8 mouse cellular contexts compared by ENCODE assay signal in the genomic region with DNA sequence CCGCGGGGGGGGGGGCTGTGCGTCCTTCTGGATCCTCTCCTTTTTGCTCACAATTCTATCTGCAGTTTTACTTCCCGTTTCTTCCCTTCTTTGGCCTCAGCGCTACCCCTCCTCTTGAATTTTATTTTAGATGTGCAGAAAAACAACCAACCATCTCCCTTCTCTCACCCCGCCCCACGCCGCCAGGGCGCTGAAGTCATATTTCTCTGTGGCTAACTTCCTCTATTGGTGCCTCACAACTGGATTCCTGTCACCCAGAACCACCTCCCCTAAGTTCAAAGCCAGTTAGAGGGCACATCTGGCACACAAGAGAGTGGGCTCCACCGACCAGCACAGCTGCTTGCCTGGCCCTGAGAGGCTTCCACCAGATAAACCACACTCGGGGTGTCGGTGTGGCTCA. TPM values are rescaled to one million over a fixed set of nuclear protein-coding genes. Genes with fewer than 3 reads are reported as not detected.
DNase-seq lines count a peak whose midpoint lies in the region; ATAC-seq lines count a peak whose summit lies in the region.

No protein-coding gene starts in this region.

- H3K36me3 ChIP-seq in heart, embryonic 13.5 days: no peaks in the 10 kb centered on the region
- no peaks in the 10 kb centered on the region for H3K36me3 ChIP-seq in limb, embryonic 15.5 days
- no peaks in the 10 kb centered on the region for H3K36me3 ChIP-seq in neural tube, embryonic 15.5 days

- H3K27me3 ChIP-seq in heart, embryonic 13.5 days (replicated peaks): no peaks in the 10 kb centered on the region
- H3K27me3 ChIP-seq in limb, embryonic 15.5 days: no peaks in the 10 kb centered on the region
- H3K27me3 ChIP-seq in neural tube, embryonic 15.5 days (replicated peaks): no peaks in the 10 kb centered on the region

- 47% methylated on average over 8 of the region's 12 CpGs for WGBS in heart, embryonic 13.5 days
- 25% methylated on average over 11 of the region's 12 CpGs for WGBS in limb, embryonic 15.5 days
- WGBS in neural tube, embryonic 15.5 days: 54% methylated on average over 12 of the region's 12 CpGs

- peak overlapping the region; percentile 71 for H3K9ac ChIP-seq in heart, embryonic 13.5 days
- H3K9ac ChIP-seq in limb, embryonic 15.5 days: no peak overlapping the region
- H3K9ac ChIP-seq in neural tube, embryonic 15.5 days (replicated peaks): no peak overlapping the region

- peaks cover 42% of the 10 kb centered on the region for H3K4me1 ChIP-seq in heart, embryonic 13.5 days
- peaks cover 29% of the 10 kb centered on the region for H3K4me1 ChIP-seq in limb, embryonic 15.5 days
- H3K4me1 ChIP-seq in neural tube, embryonic 15.5 days: peaks cover 19% of the 10 kb centered on the region

- no peak for ATAC-seq in heart, embryonic 13.5 days (ENCODE audit: extremely low read depth, insufficient number of reproducible peaks, low FRiP score, low TSS enrichment)
- no peak for ATAC-seq in limb, embryonic 15.5 days (ENCODE audit: insufficient number of reproducible peaks, low FRiP score, low TSS enrichment, low read depth)
- no peak for ATAC-seq in neural tube, embryonic 15.5 days (ENCODE audit: low FRiP score)
- no peak for ATAC-seq in frontal cortex, adult (ENCODE audit: low TSS enrichment)

- H3K4me2 ChIP-seq in heart, embryonic 13.5 days: peak overlapping the region; percentile 64
- H3K4me2 ChIP-seq in limb, embryonic 15.5 days: peak overlapping the region; percentile 30; the same call in 1 of the 2 replicates
- H3K4me2 ChIP-seq in neural tube, embryonic 15.5 days: peak overlapping the region; percentile 38

- H3K27ac ChIP-seq in heart, embryonic 13.5 days (replicated peaks): peak overlapping the region; percentile 94
- peak overlapping the region; percentile 93 for H3K27ac ChIP-seq in limb, embryonic 15.5 days
- peak overlapping the region; percentile 69; the same call in 1 of the 2 replicates for H3K27ac ChIP-seq in neural tube, embryonic 15.5 days (replicated peaks)

- no peaks in the 10 kb centered on the region for H3K9me3 ChIP-seq in heart, embryonic 13.5 days
- no peaks in the 10 kb centered on the region for H3K9me3 ChIP-seq in limb, embryonic 15.5 days
- no peaks in the 10 kb centered on the region for H3K9me3 ChIP-seq in neural tube, embryonic 15.5 days (replicated peaks)

- no peak overlapping the region for H3K4me3 ChIP-seq in heart, embryonic 13.5 days
- H3K4me3 ChIP-seq in limb, embryonic 15.5 days: no peak overlapping the region
- no peak overlapping the region for H3K4me3 ChIP-seq in neural tube, embryonic 15.5 days (replicated peaks)

- peak; percentile 14 for DNase-seq in kidney, adult 18-20 months
- no peak for DNase-seq in kidney, postnatal 25 days
- DNase-seq in c-Kit-positive CD71-negative TER-119-negative erythroid progenitor cells, embryonic 14.5 days (ENCODE audit: low read depth): peak; percentile 74
- DNase-seq in cerebellum, postnatal 10 days: no peak

RNA-seq across cellular contexts. Expression of a gene that starts 16.5 kb away (rescaled TPM):
- not detected in 2 replicates for polyA plus RNA-seq in heart, embryonic 13.5 days (2015; fragmentation: Nextera tagmentation; extraction: Ambion mirVana)
- polyA plus RNA-seq in limb, embryonic 15.5 days (2015; fragmentation: Nextera tagmentation; extraction: Ambion mirVana): not detected in 2 replicates
- not detected in 2 replicates for polyA plus RNA-seq in neural tube, embryonic 15.5 days (2015; fragmentation: Nextera tagmentation; extraction: Ambion mirVana)

RNA-seq across cellular contexts. Expression of a gene that starts 22.8 kb away (rescaled TPM):
- 30.5 and 31.0 TPM in 2 replicates for polyA plus RNA-seq in heart, embryonic 13.5 days (2015; fragmentation: Nextera tagmentation; extraction: Ambion mirVana)
- polyA plus RNA-seq in limb, embryonic 15.5 days (2015; fragmentation: Nextera tagmentation; extraction: Ambion mirVana): 52.4 and 60.3 TPM in 2 replicates
- 27.7 and 35.3 TPM in 2 replicates for polyA plus RNA-seq in neural tube, embryonic 15.5 days (2015; fragmentation: Nextera tagmentation; extraction: Ambion mirVana)

Comparison
In these comparisons a context has a peak if more than half of its experiments do, and no peak if none do; other contexts are left out.
1. DNase-seq: peak in kidney, adult 18-20 months (single experiment) and c-Kit-positive CD71-negative TER-119-negative erythroid progenitor cells, embryonic 14.5 days (single experiment); none in kidney, postnatal 25 days (0 of 2) and cerebellum, postnatal 10 days (0 of 2).
2. Peak in every context shown above with its lines, with median percentiles within 50 percentile points of each other: H3K27ac ChIP-seq and H3K4me2 ChIP-seq.